Mouse (Mus musculus) neural tube, embryonic 12.5 days (tissue): ENCODE measurements around the gene Apc2. TPM values are rescaled to one million over a fixed set of nuclear protein-coding genes. Genes with fewer than 3 reads are reported as not detected.
"Not testable (repeated sequence)": the region's sequence is repeated elsewhere in the genome, so short reads cannot be mapped to it uniquely, and the experiment has no call there.

Experiments used
- ATAC-seq: fragments of 200-750 bp; cut with Nextera tagmentation; 2 replicates; pipeline ENCODE4 v1.8.0; 2017; ENCODE audit warnings: low read depth, mild to moderate bottlenecking, moderate TSS enrichment, moderate library complexity; ENCODE audit not compliant: low FRiP score
- H3K27ac ChIP-seq: fragments of 300-500 bp; sonication (generic); 2 replicates; pipeline ENCODE4 v1.5.1; 2016
- H3K27me3 ChIP-seq: fragments of 300-500 bp; sonication (generic); replicated peaks from 2 replicates; pipeline ENCODE4 v1.6.1; 2016; ENCODE audit warnings: mild to moderate bottlenecking
- H3K36me3 ChIP-seq: fragments of 300-500 bp; sonication (generic); 2 replicates; pipeline ENCODE4 v1.6.1; 2016; ENCODE audit warnings: mild to moderate bottlenecking
- H3K4me1 ChIP-seq: fragments of 300-500 bp; sonication (generic); 2 replicates; pipeline ENCODE4 v1.6.1; 2016
- H3K4me2 ChIP-seq: fragments of 300-500 bp; sonication (generic); replicated peaks from 2 replicates; pipeline ENCODE4 v1.6.1; 2016; ENCODE audit warnings: mild to moderate bottlenecking
- H3K4me3 ChIP-seq: fragments of 300-500 bp; sonication (generic); 2 replicates; pipeline ENCODE4 v1.5.1; 2016
- H3K9ac ChIP-seq: fragments of 300-500 bp; sonication (generic); 2 replicates; pipeline ENCODE4 v1.6.1; 2016; ENCODE audit warnings: mild to moderate bottlenecking
- H3K9me3 ChIP-seq: fragments of 300-500 bp; sonication (generic); 2 replicates; pipeline ENCODE4 v1.6.1; 2016; ENCODE audit warnings: mild to moderate bottlenecking
- WGBS: fragments of 180-500 bp; shearing (Covaris S2); methylation state at CpG from one replicate; pipeline ENCODE4 v1.1.7; 2016; 5-methylcytosine and 5-hydroxymethylcytosine counted together
- polyA plus RNA-seq: library from polyadenylated mRNA; unstranded; fragments of >200 nt; fragmentation: Nextera tagmentation; extraction: Ambion mirVana; gene quantifications from 2 replicates; pipeline ENCODE4 v1.2.1, GENCODE M21; 2016

The Apc2 gene
- polyA plus RNA-seq, result 160 and 175 TPM in 2 replicates

DNA sequence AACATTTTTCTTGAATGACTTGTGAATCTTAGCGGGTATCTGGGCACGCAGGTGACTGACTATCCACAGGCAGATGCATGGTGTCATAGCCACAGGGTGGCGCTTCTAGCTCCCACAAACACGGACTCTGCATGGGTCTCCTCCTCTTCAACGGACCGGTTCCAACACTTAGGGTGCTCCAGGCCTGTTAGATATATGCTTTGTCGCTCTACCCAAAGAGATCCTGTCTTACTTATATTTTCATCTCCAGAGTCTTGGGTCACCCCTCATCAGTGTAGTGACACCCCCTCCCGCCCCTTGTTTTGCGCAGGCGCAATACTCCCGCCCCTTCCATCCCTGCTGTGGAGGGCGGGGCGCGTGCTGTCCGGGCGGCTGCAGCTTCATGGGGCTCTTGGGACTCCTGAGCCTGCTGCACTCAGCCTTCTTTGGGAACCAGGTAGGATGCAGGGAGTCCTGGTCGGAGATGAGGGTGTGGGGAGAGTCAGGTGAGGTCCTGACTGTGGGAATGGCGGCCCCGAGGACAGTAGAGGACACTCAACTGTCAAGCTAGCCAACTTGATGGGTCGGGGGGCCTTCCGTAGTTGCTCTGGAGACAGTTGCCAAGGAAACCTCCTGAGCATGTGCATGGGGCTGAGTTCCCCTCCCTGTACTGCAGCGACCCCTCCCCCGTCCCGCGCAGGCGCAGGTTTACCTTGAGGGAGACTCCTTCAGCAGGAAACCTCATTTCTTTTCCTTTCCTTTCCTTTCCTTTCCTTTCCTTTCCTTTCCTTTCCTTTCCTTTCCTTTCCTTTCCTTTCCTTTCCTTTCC lies at the start of gene Apc2:
Gene Apc2 (plus strand): TSS at position 360 of the 808 bp plus-strand sequence.
- H3K9ac ChIP-seq, result peak within 1 kb of the TSS; percentile 95
- peaks cover 61% of the 10 kb centered on the region for H3K4me1 ChIP-seq
- peak within 1 kb of the TSS; percentile 43 for H3K4me3 ChIP-seq
- WGBS, result under 1% methylated on average over 26 of the region's 26 CpGs
- H3K27me3 ChIP-seq, result peaks cover 12% of the 10 kb centered on the region; the same call in 1 of the 2 replicates
- peak within 1 kb of the TSS; percentile 71 for H3K27ac ChIP-seq
- H3K4me2 ChIP-seq, result peak within 1 kb of the TSS; percentile 84
- ATAC-seq, result peak; percentile 55
- H3K36me3 ChIP-seq, result peaks cover 19% of the 10 kb centered on the region
- no peaks in the 10 kb centered on the region for H3K9me3 ChIP-seq

DNA sequence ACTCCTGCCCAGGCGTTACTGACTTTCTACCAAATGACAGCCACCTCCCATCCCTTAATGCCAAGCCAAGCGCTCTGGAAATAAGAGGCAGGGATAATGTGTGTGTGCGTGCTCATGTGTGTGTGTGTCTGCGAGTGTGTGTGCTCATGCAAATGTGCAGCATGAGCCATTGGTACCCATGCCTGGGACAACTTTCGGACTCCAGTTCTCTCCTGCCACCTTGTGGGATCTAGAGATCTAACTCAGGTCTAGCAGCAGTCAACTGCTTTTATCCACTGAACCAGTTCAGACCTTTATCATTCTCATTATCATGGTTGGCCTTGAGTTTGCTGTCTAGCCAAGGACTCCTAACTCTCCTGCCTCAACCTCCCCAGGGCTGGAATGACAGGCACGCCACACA lies 47.9 kb upstream of the Apc2 start:
- Histone ChIP-seq H3K27ac (no peak overlapping the region), H3K27me3 (no peaks in the 10 kb centered on the region), H3K4me3 (no peak overlapping the region), H3K4me1 (peaks cover 13% of the 10 kb centered on the region), H3K4me2 (no peak overlapping the region), H3K9ac (no peak overlapping the region), H3K36me3 (peaks cover 18% of the 10 kb centered on the region), H3K9me3 (no peaks in the 10 kb centered on the region)
- WGBS, result 55% methylated on average over 6 of the region's 6 CpGs
- ATAC-seq, result no peak

DNA sequence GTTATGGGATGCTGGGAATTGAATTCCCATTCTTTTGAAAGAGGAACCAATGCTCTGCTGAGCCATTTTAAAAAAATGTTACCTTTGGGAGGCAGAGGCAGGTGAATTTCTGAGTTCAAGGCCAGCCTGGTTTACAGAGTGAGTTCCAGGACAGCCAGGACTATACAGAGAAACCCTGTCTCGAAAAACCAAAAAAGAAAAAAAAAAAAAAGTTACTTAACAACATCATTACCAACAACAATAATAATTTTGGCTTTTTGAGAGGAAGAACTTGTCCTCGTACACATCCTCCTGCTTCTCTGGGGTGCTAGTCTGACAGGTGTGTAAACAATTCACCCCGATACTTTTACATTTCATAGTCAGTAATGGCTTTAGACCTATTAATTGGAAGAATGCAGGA lies 47.3 kb upstream of the Apc2 start:
- H3K4me3 ChIP-seq, result peak overlapping the region; percentile 19; the same call in 1 of the 2 replicates
- H3K27ac ChIP-seq, H3K27me3 ChIP-seq, H3K9ac ChIP-seq, ATAC-seq, H3K9me3 ChIP-seq: not testable (repeated sequence)
- peaks cover 13% of the 10 kb centered on the region for H3K4me1 ChIP-seq
- H3K36me3 ChIP-seq, result peaks cover 16% of the 10 kb centered on the region
- WGBS, result 53% methylated on average over 3 of the region's 3 CpGs
- peak overlapping the region; percentile 88 for H3K4me2 ChIP-seq

DNA sequence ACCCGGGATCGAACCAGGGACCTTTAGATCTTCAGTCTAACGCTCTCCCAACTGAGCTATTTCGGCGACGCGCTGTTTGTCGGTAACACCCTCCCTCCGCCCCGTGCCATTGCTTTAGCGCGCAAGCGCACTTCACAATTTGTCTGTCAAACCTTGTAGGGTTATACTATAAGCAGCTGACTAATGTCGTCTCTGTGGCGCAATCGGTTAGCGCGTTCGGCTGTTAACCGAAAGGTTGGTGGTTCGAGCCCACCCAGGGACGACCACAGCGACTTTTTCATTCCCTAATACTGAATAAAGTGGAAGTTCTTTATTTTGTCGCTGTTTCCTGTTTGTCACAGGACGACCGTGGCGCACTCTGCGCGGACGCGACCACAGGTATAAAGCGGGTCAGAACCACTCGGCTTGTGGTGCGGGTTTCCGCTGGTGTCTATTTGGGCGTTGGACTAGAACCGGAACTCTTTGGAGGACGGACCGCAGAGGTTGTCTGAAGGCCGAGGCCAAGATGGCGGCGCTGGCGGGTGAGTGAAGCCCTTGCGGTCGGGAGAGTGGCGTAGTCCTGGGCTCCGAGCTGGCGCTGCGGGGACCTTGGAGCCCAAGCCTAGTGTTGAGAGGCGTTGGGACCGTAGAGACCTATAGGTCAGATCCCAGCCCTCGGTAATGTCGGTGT lies 46.7 kb upstream of the Apc2 start, which contains the start of gene Ndufs7:
Gene Ndufs7 (plus strand): TSS at position 151 of the 670 bp plus-strand sequence.
- H3K27me3 ChIP-seq, result no peaks in the 10 kb centered on the region
- H3K9ac ChIP-seq, result peak within 1 kb of the TSS; percentile 75
- peaks cover 13% of the 10 kb centered on the region for H3K4me1 ChIP-seq
- peak; percentile 85 for ATAC-seq
- peak within 1 kb of the TSS; percentile 88 for H3K4me2 ChIP-seq
- WGBS, result under 1% methylated on average over 53 of the region's 53 CpGs
- H3K4me3 ChIP-seq, result peak within 1 kb of the TSS; percentile 69
- no peaks in the 10 kb centered on the region for H3K9me3 ChIP-seq
- peaks cover 16% of the 10 kb centered on the region for H3K36me3 ChIP-seq
- peak within 1 kb of the TSS; percentile 66 for H3K27ac ChIP-seq

DNA sequence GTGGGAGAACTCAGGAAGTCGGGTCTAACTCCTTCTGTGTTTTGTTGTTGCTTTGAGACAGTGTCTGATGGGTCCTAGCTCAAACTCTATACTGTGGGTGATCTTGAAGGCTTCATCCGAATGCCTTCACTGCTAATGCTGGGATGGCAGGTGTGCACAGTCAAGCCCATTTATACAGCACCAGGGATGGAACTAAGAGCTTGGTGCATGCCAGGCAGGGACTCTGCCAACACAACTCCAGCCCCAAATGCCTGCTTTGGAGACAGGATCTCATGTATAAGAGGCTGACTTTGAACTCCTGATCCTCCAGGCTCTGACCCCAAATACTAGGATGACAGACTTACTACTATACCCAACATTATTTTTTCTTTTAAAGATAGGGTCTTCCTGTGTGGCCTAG lies 45.7 kb upstream of the Apc2 start:
- no peaks in the 10 kb centered on the region for H3K27me3 ChIP-seq
- H3K9me3 ChIP-seq, result no peaks in the 10 kb centered on the region
- ATAC-seq, result no peak
- H3K4me3 ChIP-seq, result peak overlapping the region; percentile 69
- peak overlapping the region; percentile 75; the same call in 1 of the 2 replicates for H3K9ac ChIP-seq
- no peak overlapping the region for H3K27ac ChIP-seq
- H3K4me2 ChIP-seq, result peak overlapping the region; percentile 88
- WGBS, result 56% methylated on average over 2 of the region's 2 CpGs
- H3K4me1 ChIP-seq, result peaks cover 13% of the 10 kb centered on the region
- H3K36me3 ChIP-seq, result peaks cover 19% of the 10 kb centered on the region

DNA sequence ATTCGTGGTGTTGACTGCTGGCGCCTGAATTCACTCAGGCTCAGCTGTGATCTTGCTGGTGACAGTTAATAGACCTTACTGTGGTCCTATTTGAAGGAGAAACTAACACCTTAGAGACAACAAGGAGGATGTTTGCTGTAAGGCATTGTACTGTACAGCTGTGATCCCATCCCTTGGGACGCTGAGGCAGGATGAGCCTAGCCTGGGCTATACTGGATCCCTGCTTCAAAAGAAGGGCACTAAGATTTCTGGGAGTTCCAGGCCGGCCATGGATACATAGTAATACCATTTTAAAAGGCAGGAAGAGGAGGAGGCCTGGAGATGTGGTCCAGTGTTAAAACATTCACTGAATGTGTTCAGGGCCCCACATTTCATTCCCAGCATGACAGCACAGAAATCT lies 45.2 kb upstream of the Apc2 start:
- 0 out of 2 replicates have a peak overlapping the region, but pooled peaks have one; percentile 75 for H3K9ac ChIP-seq
- no peak for ATAC-seq

DNA sequence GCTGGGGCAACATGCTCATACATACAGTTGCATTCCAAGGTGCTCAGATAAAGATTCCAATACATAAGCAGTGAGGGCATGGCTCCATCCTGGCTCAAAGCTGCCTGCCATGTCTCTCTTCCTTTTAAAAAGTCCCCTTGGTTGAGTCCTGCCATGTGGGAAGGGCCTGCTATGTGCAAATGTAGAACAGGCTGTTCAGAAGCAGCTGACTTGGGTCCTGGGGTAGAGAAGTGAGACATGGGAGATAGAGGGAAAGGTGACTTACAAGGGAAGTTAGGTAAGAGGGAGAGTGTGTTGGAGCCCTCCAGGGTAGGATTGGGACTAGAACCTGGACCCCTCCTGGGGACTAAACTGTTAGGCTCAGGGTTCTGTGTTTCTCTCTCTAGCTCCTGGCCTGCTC lies 43.8 kb upstream of the Apc2 start:
- Histone ChIP-seq H3K4me1 (peaks cover 15% of the 10 kb centered on the region), H3K4me3 (no peak overlapping the region), H3K36me3 (peaks cover 39% of the 10 kb centered on the region), H3K27ac (no peak overlapping the region), H3K4me2 (no peak overlapping the region), H3K9me3 (no peaks in the 10 kb centered on the region), H3K27me3 (no peaks in the 10 kb centered on the region), H3K9ac (no peak overlapping the region)
- no peak for ATAC-seq

More for the DNA sequence above, 45.2 kb upstream of the Apc2 start:
- H3K9me3 ChIP-seq, result no peaks in the 10 kb centered on the region
- H3K4me2 ChIP-seq, result peak overlapping the region; percentile 88
- 92% methylated on average over 4 of the region's 4 CpGs for WGBS
- H3K4me3 ChIP-seq, result peak overlapping the region; percentile 69; the same call in 1 of the 2 replicates
- H3K4me1 ChIP-seq, result peaks cover 10% of the 10 kb centered on the region
- no peaks in the 10 kb centered on the region for H3K27me3 ChIP-seq
- peaks cover 25% of the 10 kb centered on the region for H3K36me3 ChIP-seq
- no peak overlapping the region for H3K27ac ChIP-seq

DNA sequence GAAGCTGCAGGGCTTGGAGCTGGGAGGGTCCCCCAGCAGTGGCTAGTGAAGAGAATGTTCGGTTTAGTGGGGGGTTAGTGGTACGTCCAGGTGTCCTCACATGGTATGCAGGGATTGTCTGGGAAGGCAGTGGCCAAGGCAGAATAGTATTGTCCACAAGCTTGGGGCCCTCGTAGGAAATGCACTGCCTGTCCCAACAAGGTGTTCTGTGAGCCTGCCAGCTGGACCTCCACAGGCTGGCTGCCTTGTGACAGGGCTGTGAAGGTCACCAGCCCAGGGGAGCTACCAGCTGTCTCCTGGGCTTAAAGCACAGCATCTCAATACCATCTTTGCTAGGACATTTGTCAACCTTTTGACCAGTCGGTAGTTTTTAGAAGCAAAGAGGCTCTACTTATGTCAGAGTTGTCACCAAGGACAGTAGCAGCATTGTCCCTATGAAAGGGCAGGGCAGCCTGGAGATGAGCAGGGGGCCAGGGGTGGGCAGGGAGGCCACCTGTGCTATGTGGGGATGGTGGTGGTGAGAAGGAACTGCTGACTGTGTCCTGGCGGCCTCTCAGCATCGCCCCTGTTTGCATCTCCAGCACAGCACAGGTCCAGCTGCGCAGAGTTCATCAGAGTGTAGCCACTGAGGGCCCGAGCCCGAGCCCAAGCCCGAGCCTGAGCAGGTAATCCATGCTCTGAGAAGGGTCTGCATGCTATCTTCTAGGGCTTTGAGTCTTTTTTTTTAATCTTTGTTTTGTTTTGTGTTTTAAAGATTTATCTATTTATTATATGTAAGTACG lies 43.1 kb upstream of the Apc2 start:
- WGBS, result 92% methylated on average over 11 of the region's 11 CpGs

DNA sequence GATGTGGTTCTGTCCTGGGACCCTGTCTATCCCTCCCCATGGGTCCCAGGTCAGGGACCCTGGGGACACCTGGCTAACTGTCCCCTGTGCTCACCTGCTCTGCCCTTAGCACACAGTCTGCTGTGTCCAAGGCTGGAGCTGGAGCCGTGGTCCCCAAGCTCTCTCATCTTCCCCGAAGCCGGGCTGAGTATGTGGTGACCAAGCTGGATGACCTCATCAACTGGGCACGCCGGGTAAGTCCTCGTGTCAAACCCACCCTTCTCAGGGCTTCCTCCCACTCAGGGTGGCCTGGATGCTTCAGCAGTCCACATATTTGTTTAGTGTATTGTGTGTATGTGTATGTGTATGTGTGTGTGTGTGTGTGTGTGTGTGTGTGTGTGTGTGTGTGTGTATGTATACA lies 42.2 kb upstream of the Apc2 start:
- Histone ChIP-seq H3K4me2 (no peak overlapping the region), H3K27ac (no peak overlapping the region), H3K9me3 (no peaks in the 10 kb centered on the region), H3K9ac (no peak overlapping the region), H3K4me3 (no peak overlapping the region), H3K4me1 (peaks cover 15% of the 10 kb centered on the region), H3K36me3 (peaks cover 51% of the 10 kb centered on the region), H3K27me3 (no peaks in the 10 kb centered on the region)
- no peak for ATAC-seq
- 94% methylated on average over 6 of the region's 6 CpGs for WGBS

More for the DNA sequence above, 43.1 kb upstream of the Apc2 start:
- Histone ChIP-seq H3K27ac (no peak overlapping the region), H3K36me3 (peaks cover 42% of the 10 kb centered on the region), H3K4me1 (peaks cover 15% of the 10 kb centered on the region), H3K9ac (no peak overlapping the region), H3K27me3 (no peaks in the 10 kb centered on the region), H3K9me3 (no peaks in the 10 kb centered on the region), H3K4me3 (no peak overlapping the region), H3K4me2 (no peak overlapping the region)
- no peak for ATAC-seq

DNA sequence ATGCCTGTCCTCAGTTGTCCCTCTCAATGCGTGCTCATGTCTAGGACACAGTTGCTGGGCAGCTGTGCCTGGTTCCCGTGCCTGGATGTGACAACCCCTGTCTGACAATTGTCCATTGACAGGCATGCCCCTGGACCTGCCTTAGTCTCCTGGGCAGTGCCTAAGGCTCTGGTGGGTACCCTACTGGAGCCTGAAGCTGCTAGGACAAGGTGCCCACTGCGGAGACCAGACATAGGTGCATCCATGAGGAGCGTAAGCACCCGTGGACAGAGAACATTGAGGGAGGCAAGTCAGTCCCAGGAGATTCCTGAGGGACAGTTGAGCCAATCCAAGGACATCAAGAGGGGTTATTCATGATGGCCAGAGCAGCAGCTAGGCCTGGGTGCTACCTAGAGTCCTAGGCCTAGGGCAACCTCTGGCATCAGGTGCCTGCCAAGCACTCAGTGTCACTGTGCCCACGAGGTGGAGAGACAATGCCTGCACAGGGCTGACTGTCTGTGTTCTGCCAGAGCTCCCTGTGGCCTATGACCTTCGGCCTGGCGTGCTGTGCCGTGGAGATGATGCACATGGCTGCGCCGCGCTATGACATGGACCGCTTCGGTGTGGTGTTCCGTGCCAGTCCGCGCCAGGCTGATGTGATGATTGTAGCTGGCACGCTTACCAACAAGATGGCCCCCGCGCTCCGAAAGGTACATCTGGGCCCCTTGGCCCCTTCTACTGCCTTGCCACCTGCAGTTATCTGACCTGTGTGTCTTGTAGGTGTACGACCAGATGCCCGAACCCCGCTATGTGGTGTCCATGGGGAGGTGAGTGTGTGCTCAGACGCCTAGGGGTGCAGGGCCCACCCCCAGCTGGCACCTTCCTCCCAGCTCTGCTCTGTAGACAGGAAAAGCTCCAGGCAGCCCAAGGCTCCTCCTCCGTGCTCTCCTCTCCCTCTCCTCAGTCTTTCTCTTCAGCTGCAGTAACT lies 41.2 kb upstream of the Apc2 start:
- no peak overlapping the region for H3K4me3 ChIP-seq
- no peak overlapping the region for H3K9ac ChIP-seq
- H3K4me1 ChIP-seq, result peaks cover 23% of the 10 kb centered on the region
- no peaks in the 10 kb centered on the region for H3K9me3 ChIP-seq
- no peak overlapping the region for H3K4me2 ChIP-seq
- WGBS, result 96% methylated on average over 26 of the region's 26 CpGs
- H3K36me3 ChIP-seq, result peaks cover 59% of the 10 kb centered on the region
- no peak overlapping the region for H3K27ac ChIP-seq
- no peaks in the 10 kb centered on the region for H3K27me3 ChIP-seq
- no peak for ATAC-seq

DNA sequence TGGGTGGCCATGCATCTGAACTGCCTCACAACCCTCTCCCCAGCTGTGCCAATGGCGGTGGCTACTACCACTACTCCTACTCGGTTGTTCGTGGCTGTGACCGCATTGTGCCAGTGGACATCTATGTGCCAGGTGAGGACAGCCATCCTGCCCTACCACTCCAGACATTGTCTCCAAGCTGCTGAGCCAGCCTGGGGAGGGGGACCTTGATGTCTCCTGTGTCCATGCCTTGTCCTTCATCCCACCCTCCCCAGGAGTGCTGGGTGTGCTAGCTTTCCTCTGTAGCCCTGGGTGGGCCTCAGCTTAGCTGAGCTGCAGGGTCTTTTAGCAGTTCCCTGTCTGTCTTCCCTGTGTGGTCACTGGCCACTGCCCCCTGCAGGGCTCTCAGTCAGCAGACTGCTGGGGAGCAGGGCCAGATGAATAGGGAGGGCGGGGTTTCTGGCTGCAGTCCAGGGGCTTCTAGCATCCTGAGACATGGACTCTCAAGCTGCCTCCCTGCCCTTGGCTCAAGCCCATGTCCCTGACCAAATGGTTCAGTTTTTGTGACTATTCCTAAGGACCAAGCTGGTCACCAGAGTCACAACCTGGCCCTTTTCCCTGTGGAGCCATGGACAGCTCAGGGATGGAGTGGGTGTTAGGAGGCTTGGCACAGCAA lies 39.8 kb upstream of the Apc2 start:
- no peak overlapping the region for H3K4me2 ChIP-seq
- WGBS, result 91% methylated on average over 5 of the region's 5 CpGs
- no peaks in the 10 kb centered on the region for H3K9me3 ChIP-seq
- no peak for ATAC-seq
- peaks cover 59% of the 10 kb centered on the region for H3K36me3 ChIP-seq
- H3K4me3 ChIP-seq, result no peak overlapping the region
- H3K9ac ChIP-seq, result 0 out of 2 replicates have a peak overlapping the region, but pooled peaks have one; percentile 3
- no peaks in the 10 kb centered on the region for H3K27me3 ChIP-seq
- no peak overlapping the region for H3K27ac ChIP-seq
- H3K4me1 ChIP-seq, result peaks cover 27% of the 10 kb centered on the region
